Mouse (Mus musculus) intestine, embryonic 16.5 days (tissue): ENCODE measurements around the gene Gm20828. TPM values are rescaled to one million over a fixed set of nuclear protein-coding genes. Genes with fewer than 3 reads are reported as not detected.
"Not testable (repeated sequence)": the region's sequence is repeated elsewhere in the genome, so short reads cannot be mapped to it uniquely, and the experiment has no call there.

ENCODE experiments used
- ATAC-seq: fragments of 200-750 bp; cut with Nextera tagmentation; 2 replicates; pipeline ENCODE4 v1.8.0; 2017; ENCODE audit warnings: moderate TSS enrichment, moderate library complexity
- H3K27ac ChIP-seq: fragments of 300-500 bp; sonication (generic); 2 replicates; pipeline ENCODE4 v1.5.1; 2014; ENCODE audit warnings: mild to moderate bottlenecking, low read length
- H3K27me3 ChIP-seq: fragments of 300-500 bp; sonication (generic); replicated peaks from 2 replicates; pipeline ENCODE4 v1.6.1; 2014; ENCODE audit warnings: low read length, control low read depth, mixed read lengths; ENCODE audit not compliant: control insufficient read depth, insufficient read depth
- H3K36me3 ChIP-seq: fragments of 300-500 bp; sonication (generic); 2 replicates; pipeline ENCODE4 v1.6.1; 2014; ENCODE audit warnings: low read length, control low read depth; ENCODE audit not compliant: control insufficient read depth, insufficient read depth
- H3K4me1 ChIP-seq: fragments of 300-500 bp; sonication (generic); 2 replicates; pipeline ENCODE4 v1.6.1; 2014; ENCODE audit warnings: low read length, control low read depth, mixed read lengths; ENCODE audit not compliant: control insufficient read depth, insufficient read depth
- H3K4me2 ChIP-seq: fragments of 300-500 bp; sonication (generic); 2 replicates; pipeline ENCODE4 v1.6.1; 2014; ENCODE audit warnings: low read depth, low read length, control low read depth
- H3K4me3 ChIP-seq: fragments of 300-500 bp; sonication (generic); 2 replicates; pipeline ENCODE4 v1.5.1; 2014; ENCODE audit warnings: mild to moderate bottlenecking, low read length
- H3K9ac ChIP-seq: fragments of 300-500 bp; sonication (generic); 2 replicates; pipeline ENCODE4 v1.6.1; 2014; ENCODE audit warnings: low read depth, low read length
- H3K9me3 ChIP-seq: fragments of 300-500 bp; sonication (generic); 2 replicates; pipeline ENCODE4 v1.6.1; 2016; ENCODE audit warnings: low read length, control low read depth; ENCODE audit not compliant: control insufficient read depth
- WGBS: fragments of 180-500 bp; shearing (Covaris S2); extraction: QIAGEN DNeasy Blood & Tissue Kit; methylation state at CpG from one replicate; pipeline ENCODE4 v1.1.7; 2014; 5-methylcytosine and 5-hydroxymethylcytosine counted together
- polyA plus RNA-seq: library from polyadenylated mRNA; unstranded; fragments of >200 nt; fragmentation: Nextera tagmentation; extraction: Ambion mirVana; gene quantifications from 2 replicates; pipeline ENCODE4 v1.2.1, GENCODE M21; 2015

Gene Gm20828
- not detected in 2 replicates for polyA plus RNA-seq

GRCm38 (mm10) chrY:11199274-11199673 is at the start of gene Gm20828:
Gene Gm20828 (minus strand): TSS chrY:11199374.
- H3K4me3 ChIP-seq, H3K4me2 ChIP-seq, H3K36me3 ChIP-seq, H3K27me3 ChIP-seq, H3K9ac ChIP-seq, H3K9me3 ChIP-seq, ATAC-seq, H3K4me1 ChIP-seq, H3K27ac ChIP-seq: not testable (repeated sequence)
- WGBS: no CpG with 5 or more reads among the region's 3 CpGs
